Mouse (Mus musculus) thymus, postnatal 10 days (tissue): ENCODE measurements at regions not wholly inside any gene's neighbourhood (a gene's known extent, or its start where the extent isn't known, plus 50 kb on each side); places are given as distances from the start of the nearest gene placed in this dataset.

ENCODE experiments used
- DNase-seq, 2 experiments: peaks; one replicate each; pipeline ENCODE4 v3.0.0; 2021; ENCODE audit warnings: low spot score in 2 of 2

GRCm38 (mm10) chr10:37377258-37378001 lies 238.7 kb upstream of the Marcks start:
- no peak for DNase-seq

- no peak for DNase-seq
These were observed 237.5 kb upstream of the Marcks start for GRCm38 (mm10) chr10:37376172-37376571.

GRCm38 (mm10) chr10:37375648-37376047 lies 236.9 kb upstream of the Marcks start:
- no peak for DNase-seq

- no peak for DNase-seq
These were observed 230.4 kb upstream of the Marcks start for GRCm38 (mm10) chr10:37368997-37369679.

- DNase-seq = no peak
These were observed 229.1 kb upstream of the Marcks start for GRCm38 (mm10) chr10:37367796-37368195.

- no peak for DNase-seq
These were observed 225.8 kb upstream of the Marcks start for GRCm38 (mm10) chr10:37364506-37364905.

- DNase-seq = no peak
These were observed 222.3 kb upstream of the Marcks start for GRCm38 (mm10) chr10:37360985-37361384.

GRCm38 (mm10) chr10:37358900-37359299 lies 220.2 kb upstream of the Marcks start:
- DNase-seq = no peak

GRCm38 (mm10) chr10:37358334-37358733 lies 219.6 kb upstream of the Marcks start:
- DNase-seq = no peak

GRCm38 (mm10) chr10:37357304-37358060 lies 218.8 kb upstream of the Marcks start:
- DNase-seq = no peak

- DNase-seq = no peak
These were observed 210.5 kb upstream of the Marcks start for GRCm38 (mm10) chr10:37349261-37349660.

- DNase-seq = no peak
These were observed 209.7 kb upstream of the Marcks start for GRCm38 (mm10) chr10:37348416-37348815.

- no peak for DNase-seq
These were observed 208.9 kb upstream of the Marcks start for GRCm38 (mm10) chr10:37347661-37348060.

- DNase-seq = no peak
These were observed 204.0 kb upstream of the Marcks start for GRCm38 (mm10) chr10:37342675-37343074.

GRCm38 (mm10) chr10:37339658-37340057 lies 200.9 kb upstream of the Marcks start:
- no peak for DNase-seq

- DNase-seq = no peak
These were observed 199.6 kb upstream of the Marcks start for GRCm38 (mm10) chr10:37338073-37338912.

- DNase-seq = peak in 1 of 2 experiments; percentile 19
These were observed 198.5 kb upstream of the Marcks start for GRCm38 (mm10) chr10:37337172-37337620.

- no peak for DNase-seq
These were observed 196.4 kb upstream of the Marcks start for GRCm38 (mm10) chr10:37335148-37335547.

- DNase-seq = no peak
These were observed 187.4 kb upstream of the Marcks start for GRCm38 (mm10) chr10:37326168-37326534.

- no peak for DNase-seq
These were observed 186.9 kb upstream of the Marcks start for GRCm38 (mm10) chr10:37325514-37326167.

GRCm38 (mm10) chr10:37323689-37324088 lies 185.0 kb upstream of the Marcks start:
- peak; percentile 27 to 28 for DNase-seq
